Mouse (Mus musculus) liver, embryonic 11.5 days (tissue): Measurements from ENCODE around the gene Prkaca. TPM values are rescaled to one million over a fixed set of nuclear protein-coding genes. Genes with fewer than 3 reads are reported as not detected.

Source experiments
- ATAC-seq: fragments of 200-750 bp; cut with Nextera tagmentation; replicated peaks from 2 replicates; pipeline ENCODE4 v1.8.0; 2017; ENCODE audit warnings: moderate number of reproducible peaks, mild to moderate bottlenecking, moderate TSS enrichment, moderate library complexity; ENCODE audit not compliant: low FRiP score
- DNase-seq: peaks from one replicate; pipeline ENCODE4 v3.0.0-alpha.2; 2017; ENCODE audit warnings: low spot score
- H3K27ac ChIP-seq: fragments of 300-500 bp; sonication (generic); 2 replicates; pipeline ENCODE4 v1.5.1; 2014; ENCODE audit warnings: mild to moderate bottlenecking, low read depth, low read length, control low read depth
- H3K27me3 ChIP-seq: fragments of 300-500 bp; sonication (generic); replicated peaks from 2 replicates; pipeline ENCODE4 v1.6.1; 2014; ENCODE audit warnings: low read length, mixed read lengths; ENCODE audit not compliant: control insufficient read depth, insufficient read depth
- H3K36me3 ChIP-seq: fragments of 300-500 bp; sonication (generic); 2 replicates; pipeline ENCODE4 v1.6.1; 2014; ENCODE audit warnings: mild to moderate bottlenecking, low read length, moderate library complexity, mixed read lengths; ENCODE audit not compliant: control insufficient read depth, insufficient read depth
- H3K4me1 ChIP-seq: fragments of 300-500 bp; sonication (generic); replicated peaks from 2 replicates; pipeline ENCODE4 v1.6.1; 2014; ENCODE audit warnings: low read length, mixed read lengths; ENCODE audit not compliant: control insufficient read depth, insufficient read depth
- H3K4me2 ChIP-seq: fragments of 300-500 bp; sonication (generic); 2 replicates; pipeline ENCODE4 v1.6.1; 2014; ENCODE audit warnings: mild to moderate bottlenecking, control low read depth, moderate library complexity
- H3K4me3 ChIP-seq: fragments of 300-500 bp; sonication (generic); 2 replicates; pipeline ENCODE4 v1.5.1; 2014; ENCODE audit warnings: low read depth, low read length, control low read depth
- H3K9ac ChIP-seq: fragments of 300-500 bp; sonication (generic); 2 replicates; pipeline ENCODE4 v1.6.1; 2014; ENCODE audit warnings: low read depth, low read length, control low read depth
- H3K9me3 ChIP-seq: fragments of 300-500 bp; sonication (generic); 2 replicates; pipeline ENCODE4 v1.6.1; 2016; ENCODE audit warnings: low read length, inconsistent platforms, mixed read lengths; ENCODE audit not compliant: control insufficient read depth
- WGBS: fragments of 180-500 bp; shearing (Covaris S2); extraction: QIAGEN DNeasy Blood & Tissue Kit; methylation state at CpG from one replicate; pipeline ENCODE4 v1.1.7; 2014; 5-methylcytosine and 5-hydroxymethylcytosine counted together
- polyA plus RNA-seq: library from polyadenylated mRNA; unstranded; fragments of >200 nt; fragmentation: Nextera tagmentation; extraction: Ambion mirVana; gene quantifications from 2 replicates; pipeline ENCODE4 v1.2.1, GENCODE M21; 2014

Prkaca gene
- polyA plus RNA-seq, 1 experiment from 2014 or later = 96.9 TPM

DNA sequence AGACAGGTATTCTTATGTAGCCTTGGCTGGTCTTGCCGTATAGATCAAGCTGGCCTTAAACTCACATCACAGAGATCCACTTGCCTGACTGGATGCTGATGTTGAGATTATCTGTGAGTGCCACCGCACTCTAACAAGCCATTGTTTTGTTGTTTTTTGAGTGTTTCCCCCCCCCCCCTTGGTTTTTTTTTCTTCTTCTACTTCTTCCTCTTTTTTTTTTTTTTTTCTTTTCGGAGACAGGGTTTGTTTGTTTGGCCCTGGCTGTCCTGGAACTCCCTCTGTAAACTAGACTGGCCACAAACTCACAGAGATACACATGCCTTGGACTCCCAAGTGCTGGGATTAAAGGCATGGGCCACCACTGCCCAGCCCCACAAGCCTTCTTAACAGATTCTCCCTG is 21.2 kb downstream of the Prkaca start:
- ATAC-seq (no peak), DNase-seq (no peak)
- Histone ChIP-seq H3K36me3 (peaks cover 20% of the 10 kb centered on the region), H3K4me3 (no peak overlapping the region), H3K27me3 (no peaks in the 10 kb centered on the region), H3K4me1 (peaks cover 19% of the 10 kb centered on the region), H3K27ac (no peak overlapping the region), H3K9ac (no peak overlapping the region), H3K9me3 (no peaks in the 10 kb centered on the region), H3K4me2 (no peak overlapping the region)
- WGBS = 61% methylated on average over 3 of the region's 3 CpGs

DNA sequence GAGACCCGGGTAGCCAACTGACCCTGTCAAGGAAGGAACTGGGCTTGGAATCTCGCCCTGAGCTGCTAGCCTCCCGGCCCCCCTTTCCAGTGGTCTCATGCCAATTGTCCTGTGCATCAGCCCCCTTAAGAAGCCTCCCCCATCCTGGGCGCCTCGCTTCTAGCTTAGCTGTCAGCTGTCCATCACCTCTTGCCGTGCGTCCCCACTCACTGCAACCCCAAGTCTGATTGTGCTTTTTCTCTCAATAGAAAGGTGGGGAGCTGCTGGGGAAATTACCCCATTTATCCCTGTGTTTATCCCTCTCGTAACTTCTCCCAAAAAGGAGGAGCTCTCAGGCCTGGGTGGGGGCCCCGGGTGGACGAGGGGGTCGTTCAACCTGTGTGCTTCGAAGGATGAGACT is 23.2 kb downstream of the Prkaca start:
- 0 out of 2 replicates have a peak, but pooled peaks cover 2% of the 10 kb centered on the region for H3K27me3 ChIP-seq
- H3K27ac ChIP-seq = peak overlapping the region; percentile 96
- H3K9ac ChIP-seq = peak overlapping the region; percentile 96
- no peaks in the 10 kb centered on the region for H3K9me3 ChIP-seq
- no peak for DNase-seq
- H3K4me3 ChIP-seq = peak overlapping the region; percentile 92
- 31% methylated on average over 12 of the region's 12 CpGs for whole genome bisulfite sequencing
- peaks cover 24% of the 10 kb centered on the region for H3K4me1 ChIP-seq
- ATAC-seq = no peak
- peaks cover 23% of the 10 kb centered on the region for H3K36me3 ChIP-seq
- H3K4me2 ChIP-seq = peak overlapping the region; percentile 96

- peak; percentile 87 for ATAC-seq
- Histone ChIP-seq H3K27ac (peak overlapping the region; percentile 96), H3K4me2 (peak overlapping the region; percentile 96), H3K36me3 (peaks cover 21% of the 10 kb centered on the region), H3K9me3 (no peaks in the 10 kb centered on the region), H3K9ac (peak overlapping the region; percentile 96), H3K4me3 (peak overlapping the region; percentile 92), H3K4me1 (peaks cover 27% of the 10 kb centered on the region), H3K27me3 (0 out of 2 replicates have a peak, but pooled peaks cover 2% of the 10 kb centered on the region)
- WGBS = 2% methylated on average over 53 of the region's 103 CpGs
- DNase-seq = peak; percentile 84
Measured at GRCm38 (mm10) chr8:83996567-83997505, 24.0 kb downstream of the Prkaca start.

GRCm38 (mm10) chr8:83997511-83998141 is 24.8 kb downstream of the Prkaca start, which contains the start of gene Samd1:
Samd1 (plus strand) TSS chr8:83997672.
- ATAC-seq (no peak), DNase-seq (no peak)
- H3K4me3 ChIP-seq = peak within 1 kb of the TSS; percentile 92
- WGBS = under 1% methylated on average over 44 of the region's 112 CpGs
- H3K9me3 ChIP-seq = no peaks in the 10 kb centered on the region
- peaks cover 20% of the 10 kb centered on the region for H3K4me1 ChIP-seq
- peak within 1 kb of the TSS; percentile 96 for H3K4me2 ChIP-seq
- peak within 1 kb of the TSS; percentile 96 for H3K9ac ChIP-seq
- H3K27me3 ChIP-seq = 0 out of 2 replicates have a peak, but pooled peaks cover 2% of the 10 kb centered on the region
- H3K36me3 ChIP-seq = peaks cover 18% of the 10 kb centered on the region
- peak within 1 kb of the TSS; percentile 96 for H3K27ac ChIP-seq

- Histone ChIP-seq H3K4me1 (peaks cover 23% of the 10 kb centered on the region), H3K36me3 (peaks cover 18% of the 10 kb centered on the region), H3K27ac (peak overlapping the region; percentile 96), H3K27me3 (0 out of 2 replicates have a peak, but pooled peaks cover 2% of the 10 kb centered on the region), H3K9me3 (no peaks in the 10 kb centered on the region), H3K9ac (peak overlapping the region; percentile 96), H3K4me3 (peak overlapping the region; percentile 92), H3K4me2 (peak overlapping the region; percentile 74)
- ATAC-seq (peak; percentile 20), DNase-seq (peak; percentile 74)
- WGBS = 1% methylated on average over 80 of the region's 92 CpGs
Measured at GRCm38 (mm10) chr8:83998231-83999056, 25.7 kb downstream of the Prkaca start.

DNA sequence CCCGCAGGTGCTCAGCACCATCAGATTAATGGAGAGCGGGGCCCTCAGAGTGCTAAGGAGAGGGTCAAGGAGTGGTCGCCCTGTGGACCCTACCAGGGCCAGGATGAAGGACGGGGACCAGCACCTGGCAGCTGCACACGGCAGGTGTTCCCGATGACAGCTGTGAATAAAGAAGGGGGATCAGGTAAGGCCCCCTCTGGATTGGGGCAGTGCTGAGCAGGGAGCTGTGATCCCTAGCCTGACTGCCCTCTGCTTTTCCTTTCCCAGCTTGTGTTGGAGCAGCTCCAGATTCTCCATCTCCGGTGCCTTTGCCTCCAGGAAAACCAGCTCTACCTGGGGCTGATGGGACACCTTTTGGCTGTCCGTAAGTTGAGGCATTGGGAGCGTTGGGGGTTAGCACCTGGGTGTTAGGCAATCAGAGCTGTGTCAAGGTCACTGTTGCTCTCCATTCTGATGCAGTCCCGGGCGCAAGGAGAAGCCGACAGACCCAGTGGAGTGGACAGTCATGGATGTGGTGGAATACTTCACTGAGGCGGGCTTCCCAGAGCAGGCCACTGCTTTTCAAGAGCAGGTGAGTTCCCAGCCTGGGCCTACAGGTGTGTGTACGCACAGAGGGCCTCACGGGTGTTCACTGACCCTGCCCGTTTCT is 26.4 kb downstream of the Prkaca start:
- 71% methylated on average over 16 of the region's 16 CpGs for WGBS
- no peaks in the 10 kb centered on the region for H3K9me3 ChIP-seq
- no peak overlapping the region for H3K27ac ChIP-seq
- peak overlapping the region; percentile 96 for H3K9ac ChIP-seq
- H3K27me3 ChIP-seq = 0 out of 2 replicates have a peak, but pooled peaks cover 2% of the 10 kb centered on the region
- ATAC-seq (no peak), DNase-seq (no peak)
- H3K4me2 ChIP-seq = peak overlapping the region; percentile 74
- peaks cover 24% of the 10 kb centered on the region for H3K4me1 ChIP-seq
- peak overlapping the region; percentile 92 for H3K4me3 ChIP-seq
- peaks cover 18% of the 10 kb centered on the region for H3K36me3 ChIP-seq

DNA sequence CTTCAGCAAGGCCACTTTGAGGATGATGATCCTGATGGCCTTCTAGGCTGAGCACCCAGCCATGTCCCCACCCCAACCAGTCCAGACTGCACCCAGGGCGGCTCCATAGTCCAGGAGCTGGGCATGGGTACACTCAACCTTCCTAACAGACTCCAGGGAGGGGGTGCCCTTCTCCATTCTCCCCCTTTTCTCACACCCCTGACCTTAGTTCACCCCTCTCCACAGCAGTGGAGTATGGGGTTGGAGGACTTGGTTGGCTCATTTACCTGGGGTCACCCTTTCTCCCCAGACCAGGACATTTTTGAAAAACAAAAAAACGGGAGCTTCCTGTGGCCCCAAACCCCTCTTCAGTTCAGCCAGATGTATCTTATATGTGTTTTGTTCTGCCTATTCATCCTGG is 27.0 kb downstream of the Prkaca start:
- Histone ChIP-seq H3K9ac (no peak overlapping the region), H3K4me1 (peaks cover 27% of the 10 kb centered on the region), H3K4me3 (peak overlapping the region; percentile 92; the same call in 1 of the 2 replicates), H3K27ac (no peak overlapping the region), H3K27me3 (0 out of 2 replicates have a peak, but pooled peaks cover 2% of the 10 kb centered on the region), H3K9me3 (no peaks in the 10 kb centered on the region), H3K4me2 (peak overlapping the region; percentile 74), H3K36me3 (peaks cover 18% of the 10 kb centered on the region)
- DNase-seq (no peak), ATAC-seq (no peak)
- WGBS = 86% methylated on average over 2 of the region's 2 CpGs
